Mouse (Mus musculus) adrenal gland, adult 18-20 months (tissue): ENCODE results near the gene Rgs7. TPM values are rescaled to one million over a fixed set of nuclear protein-coding genes. Genes with fewer than 3 reads are reported as not detected.

Experiments
- DNase-seq, 2 experiments: peaks; one replicate each; pipeline ENCODE4 v3.0.0; 2021 to 2022; ENCODE audit warnings: low spot score in 2 of 2
- total RNA-seq, 2 experiments: library from RNA; stranded (reverse); gene quantifications; 1 replicate in 1 of 2; 2 replicates in 1 of 2; pipeline ENCODE4 v1.2.3; 2021

Rgs7 gene
- total RNA-seq, 2 experiments from 2014 or later, result 13.3 to 21.2 TPM

GRCm38 (mm10) chr1:175433128-175433527 lies 59.2 kb downstream of the Rgs7 start:
- no peak for DNase-seq

GRCm38 (mm10) chr1:175431356-175432053 lies 60.8 kb downstream of the Rgs7 start:
- DNase-seq, result no peak

GRCm38 (mm10) chr1:175427112-175427511 lies 65.2 kb downstream of the Rgs7 start:
- no peak for DNase-seq

- no peak for DNase-seq
These were observed 65.9 kb downstream of the Rgs7 start for GRCm38 (mm10) chr1:175426393-175426792.

DNA sequence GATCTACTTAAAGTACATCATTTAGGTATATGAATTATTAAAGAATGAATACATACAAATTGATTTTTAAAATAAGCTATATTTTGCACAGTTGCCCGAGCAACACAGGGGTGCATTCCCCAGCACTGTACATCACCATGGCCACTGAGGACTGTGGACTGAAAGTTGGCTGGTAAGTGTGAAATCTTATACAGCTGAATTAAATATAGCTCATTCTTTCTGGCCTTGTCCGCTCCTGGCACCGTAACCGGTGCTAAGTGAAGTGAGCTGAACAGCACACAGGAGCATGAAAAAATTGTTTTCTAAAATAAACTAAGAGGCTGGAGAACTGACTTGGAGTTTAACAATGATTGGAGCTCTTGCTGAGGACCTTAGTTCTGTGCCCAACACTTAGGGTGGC lies 71.4 kb downstream of the Rgs7 start:
- DNase-seq, result no peak

GRCm38 (mm10) chr1:175415728-175416127 lies 76.6 kb downstream of the Rgs7 start:
- DNase-seq, result no peak

DNA sequence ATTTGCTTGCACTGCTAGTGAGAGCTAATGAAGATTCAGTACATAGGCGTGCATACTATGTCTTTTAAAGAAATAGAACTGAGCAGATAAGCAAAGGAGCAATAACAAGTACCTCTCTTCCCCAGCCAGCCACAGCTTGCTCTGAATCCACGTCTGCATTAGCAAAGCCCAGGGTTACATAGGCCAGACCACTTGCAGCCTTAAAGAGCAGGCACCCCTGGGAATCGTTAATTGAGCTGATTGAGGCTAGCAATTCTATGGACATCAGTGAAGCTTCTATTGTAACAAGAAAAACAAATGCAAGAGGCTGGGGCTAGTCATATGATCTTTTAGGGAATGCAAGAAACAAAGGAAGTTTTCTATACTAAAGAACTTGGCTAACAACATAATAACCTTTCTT lies 81.9 kb downstream of the Rgs7 start:
- no peak for DNase-seq

DNA sequence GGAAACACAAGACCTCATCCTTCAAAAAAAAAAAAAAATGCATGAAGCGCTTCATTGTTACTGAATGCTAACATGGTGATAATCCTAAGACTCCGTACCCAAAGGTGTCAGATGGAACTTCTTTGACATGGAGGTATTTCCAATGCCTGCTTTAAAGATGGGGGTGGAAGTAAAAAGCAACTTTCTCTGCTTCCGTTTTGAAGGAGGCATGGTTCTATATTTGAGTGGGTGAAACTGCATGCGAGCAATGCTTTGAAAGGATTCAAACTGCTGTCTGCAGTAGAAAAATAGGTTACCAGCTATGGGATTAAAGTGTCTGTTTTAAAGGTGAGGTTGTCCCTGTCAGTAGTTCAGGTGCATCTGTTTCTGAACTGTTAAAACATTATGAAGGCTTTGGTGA lies 100.4 kb downstream of the Rgs7 start:
- DNase-seq, result no peak

- DNase-seq, result no peak
These were observed 103.0 kb downstream of the Rgs7 start for GRCm38 (mm10) chr1:175389250-175389649.

GRCm38 (mm10) chr1:175385581-175386235 lies 106.6 kb downstream of the Rgs7 start:
- DNase-seq, result no peak

GRCm38 (mm10) chr1:175372571-175372970 lies 119.7 kb downstream of the Rgs7 start:
- no peak for DNase-seq

DNA sequence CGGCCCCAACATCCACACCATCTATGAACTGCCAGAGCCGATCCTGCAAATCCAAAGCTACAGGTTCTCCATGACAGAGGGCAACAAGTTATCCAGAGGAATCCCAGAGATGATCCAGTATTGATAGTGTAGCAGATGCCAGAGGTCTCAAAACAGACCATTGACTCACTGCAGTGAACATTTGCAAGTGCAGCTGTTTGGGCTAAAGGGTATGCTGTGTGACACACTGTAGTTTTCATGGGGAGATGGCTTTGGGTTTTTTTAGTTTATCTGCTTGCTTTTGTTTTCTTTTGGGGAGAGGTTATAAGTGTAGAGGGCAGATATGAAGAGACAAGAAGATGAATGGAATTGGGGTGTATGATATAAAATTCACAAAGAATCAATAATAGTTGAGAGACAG lies 124.2 kb downstream of the Rgs7 start:
- no peak for DNase-seq

GRCm38 (mm10) chr1:175363606-175364005 lies 128.7 kb downstream of the Rgs7 start:
- no peak for DNase-seq

DNA sequence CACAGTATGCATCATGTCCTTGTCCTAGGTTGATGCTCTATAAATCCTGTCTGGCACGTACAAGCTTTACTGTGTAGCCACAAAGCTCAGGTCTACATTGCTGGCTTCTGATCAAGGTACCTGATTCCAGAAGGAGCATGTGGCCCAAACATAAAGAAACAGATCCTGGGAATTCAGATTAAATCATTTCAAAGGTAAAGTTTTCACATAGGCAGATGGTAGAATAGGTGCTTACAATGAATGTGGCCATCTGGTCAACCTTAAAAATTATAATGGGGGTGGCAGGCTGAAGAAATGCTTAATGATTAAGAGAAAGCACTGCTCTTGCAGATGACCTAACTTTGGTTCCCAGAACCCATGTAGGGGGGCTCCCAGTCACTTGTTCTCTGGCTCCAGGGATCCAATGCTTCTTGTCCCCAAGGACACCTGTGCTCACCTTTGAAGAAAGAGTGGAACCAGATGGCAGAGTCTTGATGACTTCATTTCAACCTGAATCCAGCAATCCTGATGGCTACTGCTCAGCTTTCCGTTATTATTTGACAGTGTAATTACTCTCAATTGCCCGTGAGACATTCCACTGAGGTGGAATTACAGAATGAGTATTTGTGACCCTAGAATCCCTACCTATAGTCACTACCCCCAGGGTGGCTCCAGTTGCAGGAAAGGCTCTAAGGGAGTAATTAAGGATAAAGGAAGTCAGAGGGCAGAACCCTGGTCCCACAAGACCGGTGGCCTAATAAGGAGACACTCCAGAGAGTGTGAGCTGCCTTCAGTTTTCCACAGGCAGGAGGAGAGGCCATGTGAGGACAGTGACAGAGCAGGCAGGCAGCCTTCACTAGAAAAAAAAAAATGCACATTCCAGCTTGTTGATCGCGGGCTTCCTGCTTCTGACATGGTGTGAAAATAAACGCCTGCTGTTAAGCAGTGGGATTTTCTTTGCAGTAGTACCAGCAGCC lies 132.6 kb downstream of the Rgs7 start:
- DNase-seq, result no peak

DNA sequence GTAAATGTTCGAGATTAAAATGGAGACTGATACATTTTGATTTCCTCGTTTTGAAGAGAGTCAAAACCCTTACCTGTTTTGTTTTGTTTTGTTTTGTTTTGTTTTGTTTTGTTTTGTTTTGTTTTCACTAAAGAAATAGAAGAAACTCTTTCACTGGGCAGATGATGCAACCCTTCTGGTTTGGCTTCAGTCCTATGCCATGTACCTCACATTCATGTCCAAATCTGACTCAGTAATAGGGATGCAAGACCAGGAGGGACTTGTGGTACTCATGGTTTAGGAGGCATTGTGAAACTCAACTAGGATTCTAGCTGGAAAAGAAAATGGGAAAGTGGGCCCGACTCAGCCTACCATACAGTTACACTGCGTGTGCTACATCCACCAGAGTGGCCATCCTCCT lies 139.4 kb downstream of the Rgs7 start:
- DNase-seq, result no peak

DNA sequence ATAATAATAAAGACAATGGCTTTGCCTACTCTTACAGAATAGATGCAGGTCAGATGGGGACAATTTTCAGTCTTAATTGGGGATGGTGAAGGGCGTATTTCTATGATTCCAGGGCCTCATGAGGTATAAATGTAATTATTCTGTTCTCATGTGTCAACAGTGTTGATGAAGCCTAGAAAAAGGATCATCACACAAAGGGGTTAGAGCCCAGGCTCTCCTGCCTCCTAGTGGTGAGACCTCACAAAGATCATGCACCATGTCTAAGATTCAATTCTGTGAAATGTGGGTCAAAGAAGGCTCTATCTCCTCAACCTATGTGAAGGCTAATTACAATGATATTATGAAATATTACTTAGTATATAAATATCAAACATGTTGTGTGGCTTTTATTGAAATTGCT lies 146.1 kb downstream of the Rgs7 start:
- no peak for DNase-seq

DNA sequence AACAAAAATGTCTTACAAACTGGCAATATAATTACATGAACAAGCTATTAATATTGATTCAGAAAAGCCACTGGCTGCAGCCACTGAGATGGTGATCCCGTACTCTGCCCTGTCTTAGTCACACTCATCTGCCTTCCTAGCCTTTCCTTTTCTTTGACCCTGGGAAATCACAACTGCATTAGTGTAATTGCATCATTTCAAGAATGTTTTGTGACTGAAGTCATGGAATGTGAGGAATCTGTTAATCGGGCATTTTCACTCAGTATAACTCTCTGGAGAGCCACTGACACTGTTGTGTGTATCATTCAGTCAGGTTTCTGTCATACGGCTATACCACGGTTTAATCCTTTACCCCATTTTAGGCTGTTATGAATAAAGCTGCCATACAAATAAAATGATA lies 156.1 kb downstream of the Rgs7 start:
- no peak for DNase-seq

GRCm38 (mm10) chr1:175333041-175333854 lies 159.1 kb downstream of the Rgs7 start:
- DNase-seq, result no peak

DNA sequence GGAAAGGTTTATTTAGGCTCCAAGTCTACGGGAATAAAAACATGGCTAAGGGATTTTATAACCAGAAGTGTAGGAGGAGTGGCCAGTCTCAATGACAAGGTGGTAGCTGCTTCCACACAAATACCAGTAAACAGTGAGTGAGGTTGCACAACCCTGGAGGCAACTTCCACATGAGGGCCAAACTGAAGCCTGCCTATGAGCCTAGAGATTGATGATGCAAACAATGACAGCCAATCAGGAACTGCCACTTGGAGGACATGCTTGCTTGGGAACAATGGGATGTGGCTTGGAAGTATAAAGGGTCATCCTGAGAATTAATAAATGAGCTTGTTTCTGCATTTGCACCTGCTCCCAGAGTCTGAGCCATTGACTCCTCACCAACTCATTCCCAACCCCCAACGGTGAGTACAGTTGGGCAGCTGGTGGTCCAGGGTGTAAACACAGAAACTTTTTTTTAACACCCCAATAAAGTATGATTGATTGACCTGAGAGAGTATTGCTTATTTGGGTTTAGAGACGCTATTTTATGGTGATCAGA lies 162.3 kb downstream of the Rgs7 start:
- DNase-seq, result no peak

DNA sequence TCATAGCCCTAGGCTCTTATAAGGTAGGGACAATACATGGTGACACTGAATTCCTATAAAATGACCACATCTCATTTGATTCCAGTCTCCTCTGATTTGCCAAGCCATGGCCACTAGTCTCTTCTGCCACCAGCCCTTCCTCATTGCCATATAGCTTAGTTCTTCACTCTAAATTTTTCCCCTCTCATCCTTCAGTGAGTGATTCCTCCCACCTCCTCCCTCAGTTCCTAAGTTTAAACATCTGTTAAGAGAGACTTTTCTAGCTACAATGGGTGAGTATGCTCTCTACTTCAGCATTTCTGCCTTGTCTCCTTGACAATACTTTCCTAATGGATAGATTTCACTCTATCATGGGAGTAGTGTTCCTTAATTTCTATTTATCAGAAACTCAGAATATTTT lies 169.5 kb downstream of the Rgs7 start:
- no peak for DNase-seq

DNA sequence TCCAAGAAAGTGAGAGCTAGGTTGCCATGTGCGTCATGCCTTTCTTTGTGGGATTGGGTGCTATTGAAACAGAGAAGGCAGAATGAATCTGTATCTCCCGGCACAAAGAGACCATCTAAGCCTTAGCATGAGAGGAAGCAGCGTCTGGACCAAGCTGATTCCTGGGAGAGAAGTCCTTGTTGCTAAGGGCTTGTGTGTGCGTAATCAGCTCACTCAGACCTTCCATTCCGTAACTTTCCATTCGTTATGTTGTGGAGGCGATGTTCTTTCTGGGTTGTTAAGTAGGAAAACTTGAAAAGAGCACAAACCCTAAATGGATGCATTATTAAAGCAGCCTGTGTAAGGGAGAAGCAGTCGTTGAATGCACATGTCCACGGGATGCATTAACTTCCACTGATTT lies 173.1 kb downstream of the Rgs7 start:
- DNase-seq, result no peak
